Mouse (Mus musculus) midbrain, embryonic 10.5 days (tissue): ENCODE data around the gene Atad5. TPM values are rescaled to one million over a fixed set of nuclear protein-coding genes. Genes with fewer than 3 reads are reported as not detected.
A peak's percentile ranks its signal among the peaks of the same experiment; 100 is the strongest.
"Not testable (repeated sequence)": the region's sequence is repeated elsewhere in the genome, so short reads cannot be mapped to it uniquely, and the experiment has no call there.

Experiments
- DNase-seq: peaks from one replicate; pipeline ENCODE4 v3.0.0-alpha.2; 2017; ENCODE audit warnings: low spot score
- H3K27ac ChIP-seq: fragments of 300-500 bp; sonication (generic); replicated peaks from 2 replicates; pipeline ENCODE4 v1.5.1; 2016; ENCODE audit warnings: mild to moderate bottlenecking
- H3K27me3 ChIP-seq: fragments of 300-500 bp; sonication (generic); 2 replicates; pipeline ENCODE4 v1.6.1; 2016; ENCODE audit warnings: low read depth, mild to moderate bottlenecking; ENCODE audit not compliant: poor library complexity, severe bottlenecking
- H3K36me3 ChIP-seq: fragments of 300-500 bp; sonication (generic); 2 replicates; pipeline ENCODE4 v1.6.1; 2016; ENCODE audit warnings: mild to moderate bottlenecking, moderate library complexity
- H3K4me1 ChIP-seq: fragments of 300-500 bp; sonication (generic); 2 replicates; pipeline ENCODE4 v1.6.1; 2016
- H3K4me3 ChIP-seq: fragments of 300-500 bp; sonication (generic); 2 replicates; pipeline ENCODE4 v1.5.1; 2016; ENCODE audit warnings: mild to moderate bottlenecking, moderate library complexity
- H3K9me3 ChIP-seq: fragments of 300-500 bp; sonication (generic); replicated peaks from 2 replicates; pipeline ENCODE4 v1.6.1; 2016; ENCODE audit warnings: mild to moderate bottlenecking
- WGBS: fragments of 180-500 bp; shearing (Covaris S2); methylation state at CpG from one replicate; pipeline ENCODE4 v1.1.7; 2016; 5-methylcytosine and 5-hydroxymethylcytosine counted together
- polyA plus RNA-seq: library from polyadenylated mRNA; unstranded; fragments of >200 nt; fragmentation: Nextera tagmentation; extraction: Ambion mirVana; gene quantifications from 2 replicates; pipeline ENCODE4 v1.2.1, GENCODE M21; 2016

The Atad5 gene
- polyA plus RNA-seq, 1 experiment from 2014 or later: 17.9 TPM

DNA sequence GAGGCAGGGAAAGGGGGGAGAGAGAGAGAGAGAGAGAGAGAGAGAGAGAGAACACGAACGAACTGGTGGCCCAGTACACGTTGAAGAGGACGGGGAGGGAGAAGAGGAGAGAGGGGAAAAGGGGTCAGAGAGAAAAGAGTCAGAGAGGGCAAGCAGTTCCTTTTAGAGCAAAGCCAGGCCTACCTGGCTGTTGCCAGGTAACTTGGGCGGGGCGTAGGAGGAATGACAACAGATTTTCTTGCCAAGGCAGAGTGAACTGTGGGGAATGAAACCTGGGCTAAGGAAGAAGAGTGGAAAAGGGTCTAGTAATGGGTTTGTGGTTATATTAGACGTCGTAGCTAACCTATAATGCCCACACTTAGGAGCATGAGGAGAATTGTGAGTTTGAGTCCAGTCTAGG lies 53.7 kb downstream of the Atad5 start:
- H3K4me1 ChIP-seq: peaks cover 17% of the 10 kb centered on the region
- peaks cover 28% of the 10 kb centered on the region for H3K36me3 ChIP-seq
- no peaks in the 10 kb centered on the region for H3K9me3 ChIP-seq
- WGBS: 34% methylated on average over 8 of the region's 8 CpGs
- peak overlapping the region; percentile 73 for H3K4me3 ChIP-seq
- no peaks in the 10 kb centered on the region for H3K27me3 ChIP-seq
- peak overlapping the region; percentile 91 for H3K27ac ChIP-seq
- no peak for DNase-seq

DNA sequence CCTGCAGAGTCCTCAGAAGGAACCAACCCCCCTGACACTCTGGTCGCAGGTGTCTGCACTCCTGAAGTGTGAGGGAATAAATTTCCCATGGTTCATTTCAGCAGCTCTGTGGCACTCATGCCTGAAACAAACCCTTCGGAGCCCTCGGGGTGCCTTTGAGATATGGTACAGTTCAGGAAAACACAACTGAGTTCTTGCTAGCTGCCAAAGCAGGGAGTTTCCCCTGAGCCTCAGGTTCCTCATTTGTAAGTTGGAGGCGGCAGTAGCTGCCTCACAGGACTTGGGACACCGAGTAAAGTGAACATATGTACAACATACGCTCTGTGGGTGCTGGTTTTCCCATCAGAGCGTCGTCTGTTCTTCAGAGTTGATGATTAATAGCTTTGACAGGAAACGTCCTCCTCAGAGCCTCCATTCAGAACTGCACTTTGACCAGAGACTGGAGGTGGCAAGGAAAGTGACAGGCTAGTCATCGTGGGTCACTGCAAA lies 56.6 kb downstream of the Atad5 start:
- Histone ChIP-seq H3K27me3 (no peaks in the 10 kb centered on the region), H3K4me1 (peaks cover 16% of the 10 kb centered on the region), H3K27ac (no peak overlapping the region), H3K4me3 (no peak overlapping the region), H3K36me3 (no peaks in the 10 kb centered on the region), H3K9me3 (no peaks in the 10 kb centered on the region)
- DNase-seq: no peak
- WGBS: 73% methylated on average over 10 of the region's 10 CpGs

DNA sequence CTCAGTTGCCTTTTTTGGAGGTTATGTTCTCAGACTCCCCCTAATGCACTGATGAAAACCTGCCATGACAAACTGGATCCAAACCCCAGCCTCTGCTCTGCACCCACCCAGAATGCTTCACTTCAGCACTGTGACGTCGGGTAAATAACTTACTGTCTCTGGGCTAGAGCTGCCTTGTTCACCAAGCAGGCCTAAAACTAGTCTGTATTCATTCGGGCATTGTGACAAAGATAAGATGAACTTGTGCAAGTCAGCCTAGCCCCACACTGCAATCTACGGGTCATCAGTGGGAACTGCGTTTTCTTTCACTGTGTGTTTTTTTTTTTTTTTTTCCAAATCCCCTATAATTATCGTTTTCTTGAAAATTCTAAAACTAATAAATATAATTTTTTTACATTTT lies 58.5 kb downstream of the Atad5 start:
- H3K27me3 ChIP-seq: peaks cover 9% of the 10 kb centered on the region
- 77% methylated on average over 6 of the region's 6 CpGs for WGBS
- H3K36me3 ChIP-seq: no peaks in the 10 kb centered on the region
- no peak overlapping the region for H3K4me3 ChIP-seq
- no peak overlapping the region for H3K27ac ChIP-seq
- peaks cover 4% of the 10 kb centered on the region for H3K4me1 ChIP-seq
- DNase-seq: no peak
- no peaks in the 10 kb centered on the region for H3K9me3 ChIP-seq

DNA sequence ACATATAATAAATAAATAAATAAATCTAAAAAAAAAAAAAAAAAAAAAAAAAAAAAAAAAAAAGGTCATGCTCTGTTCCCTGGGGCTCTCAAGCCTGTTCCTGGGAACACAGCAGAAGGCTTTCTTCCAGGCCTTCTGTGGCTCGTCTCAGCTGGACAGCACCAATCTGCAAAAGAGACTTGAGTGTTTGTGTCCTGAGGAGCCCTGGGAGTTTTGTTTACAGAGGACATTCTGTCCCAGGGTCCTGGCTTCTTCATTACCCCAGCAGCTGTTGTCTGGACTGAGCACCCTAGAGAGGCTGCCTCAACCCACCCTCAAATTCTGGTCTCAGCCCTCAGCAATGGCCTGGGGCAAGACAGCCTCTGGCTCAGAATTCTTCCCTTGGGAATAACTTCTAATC lies 59.1 kb downstream of the Atad5 start:
- Histone ChIP-seq H3K27ac (no peak overlapping the region), H3K9me3 (no peaks in the 10 kb centered on the region), H3K4me1 (no peaks in the 10 kb centered on the region), H3K27me3 (peaks cover 15% of the 10 kb centered on the region), H3K36me3 (no peaks in the 10 kb centered on the region), H3K4me3 (no peak overlapping the region)
- WGBS: 79% methylated on average over 1 of the region's 1 CpGs
- DNase-seq: no peak

DNA sequence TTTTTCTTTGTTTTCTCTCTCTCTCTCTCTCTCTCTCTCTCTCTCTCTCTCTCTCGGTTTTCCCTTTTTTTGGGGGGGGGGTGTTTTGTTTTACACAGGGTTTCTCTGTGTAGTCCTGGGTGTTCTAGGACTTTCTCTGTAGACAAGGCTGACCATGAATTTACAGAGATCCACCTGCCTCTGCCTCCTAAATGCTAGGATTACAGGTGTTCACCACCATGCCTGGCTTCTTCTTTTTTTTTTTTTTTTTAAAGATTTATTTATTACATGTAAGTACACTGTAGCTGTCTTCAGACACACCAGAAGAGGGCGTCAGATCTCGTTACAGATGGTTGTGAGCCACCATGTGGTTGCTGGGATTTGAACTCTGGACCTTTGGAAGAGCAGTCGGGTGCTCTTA lies 59.8 kb downstream of the Atad5 start:
- 76% methylated on average over 2 of the region's 4 CpGs for WGBS
- H3K4me1 ChIP-seq, H3K9me3 ChIP-seq, H3K36me3 ChIP-seq, H3K27ac ChIP-seq, H3K4me3 ChIP-seq, DNase-seq: not testable (repeated sequence)
- H3K27me3 ChIP-seq: peaks cover 22% of the 10 kb centered on the region

DNA sequence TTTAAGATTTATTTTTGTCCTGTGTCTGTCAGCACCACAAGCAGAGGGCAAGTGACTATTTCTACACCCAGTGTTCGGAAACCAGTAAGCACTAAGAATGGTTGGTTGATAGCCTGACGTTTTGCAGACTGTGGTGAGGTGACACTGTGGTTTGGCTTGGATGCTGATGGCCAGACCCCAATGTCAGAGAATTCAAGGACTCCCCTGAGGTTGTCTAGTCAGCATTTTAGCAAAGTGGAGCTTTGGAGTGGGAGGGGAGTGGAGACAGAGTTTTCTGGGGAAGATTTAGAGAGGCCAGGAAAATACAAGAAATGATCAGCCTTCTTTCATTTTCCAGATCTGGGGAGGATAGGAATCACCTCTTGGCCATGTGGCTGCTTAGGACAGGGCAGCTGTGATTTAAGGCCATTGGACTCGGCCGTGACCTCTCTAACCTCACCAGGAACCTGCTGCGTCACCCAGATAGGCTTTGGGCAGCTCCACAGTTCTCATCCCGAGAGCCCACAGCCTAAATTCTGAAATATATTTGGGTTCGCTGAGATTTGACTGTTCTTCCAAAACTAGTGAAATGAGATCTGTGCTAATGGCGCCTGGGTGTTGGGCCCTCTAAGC lies 60.3 kb downstream of the Atad5 start:
- WGBS: 90% methylated on average over 8 of the region's 8 CpGs
- Histone ChIP-seq H3K9me3 (no peaks in the 10 kb centered on the region), H3K4me3 (no peak overlapping the region), H3K27ac (no peak overlapping the region), H3K4me1 (peaks cover 10% of the 10 kb centered on the region), H3K27me3 (peaks cover 27% of the 10 kb centered on the region), H3K36me3 (no peaks in the 10 kb centered on the region)
- DNase-seq: no peak

DNA sequence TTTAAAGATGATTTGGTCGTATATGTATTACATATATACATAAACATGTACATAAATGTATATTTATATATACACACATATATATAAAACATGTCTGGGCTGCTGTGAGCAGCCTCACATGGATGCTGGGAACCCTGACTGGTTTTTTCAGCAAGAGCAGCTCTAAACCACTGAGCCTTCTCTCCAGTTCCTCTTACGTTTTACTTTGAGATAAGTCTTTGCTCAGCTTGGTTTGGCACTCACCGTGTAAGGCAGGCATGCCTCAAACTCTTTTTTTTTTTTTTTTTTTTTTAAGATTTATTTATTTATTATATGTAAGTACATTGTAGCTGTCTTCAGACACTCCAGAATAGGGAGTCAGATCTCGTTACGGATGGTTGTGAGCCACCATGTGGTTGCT lies 61.4 kb downstream of the Atad5 start:
- Histone ChIP-seq H3K4me3 (no peak overlapping the region), H3K27me3 (peaks cover 37% of the 10 kb centered on the region), H3K4me1 (peaks cover 12% of the 10 kb centered on the region), H3K9me3 (no peaks in the 10 kb centered on the region), H3K27ac (no peak overlapping the region), H3K36me3 (no peaks in the 10 kb centered on the region)
- WGBS: 80% methylated on average over 5 of the region's 5 CpGs
- no peak for DNase-seq

DNA sequence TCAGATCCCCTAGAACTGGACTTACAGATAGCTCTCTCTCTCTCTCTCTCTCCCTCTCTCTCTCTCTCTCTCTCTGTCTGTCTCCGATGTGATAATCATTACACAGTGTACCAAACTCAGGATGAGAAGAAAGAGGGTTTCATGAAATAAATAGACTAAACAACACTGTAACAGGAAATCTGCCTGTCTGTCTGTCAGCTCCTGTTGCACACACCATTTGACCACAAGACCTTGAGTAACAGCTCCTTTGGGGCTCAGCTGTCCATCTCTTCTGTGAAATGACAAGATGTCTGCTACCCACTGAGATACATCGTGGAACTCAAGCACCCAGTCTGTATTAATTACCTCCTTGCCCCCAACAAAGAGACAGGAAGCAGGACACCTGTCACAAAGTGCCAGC lies 62.3 kb downstream of the Atad5 start:
- 84% methylated on average over 2 of the region's 2 CpGs for WGBS
- H3K4me1 ChIP-seq: peaks cover 12% of the 10 kb centered on the region
- no peaks in the 10 kb centered on the region for H3K36me3 ChIP-seq
- no peaks in the 10 kb centered on the region for H3K9me3 ChIP-seq
- H3K4me3 ChIP-seq: no peak overlapping the region
- H3K27ac ChIP-seq: no peak overlapping the region
- no peak for DNase-seq
- H3K27me3 ChIP-seq: peaks cover 46% of the 10 kb centered on the region

DNA sequence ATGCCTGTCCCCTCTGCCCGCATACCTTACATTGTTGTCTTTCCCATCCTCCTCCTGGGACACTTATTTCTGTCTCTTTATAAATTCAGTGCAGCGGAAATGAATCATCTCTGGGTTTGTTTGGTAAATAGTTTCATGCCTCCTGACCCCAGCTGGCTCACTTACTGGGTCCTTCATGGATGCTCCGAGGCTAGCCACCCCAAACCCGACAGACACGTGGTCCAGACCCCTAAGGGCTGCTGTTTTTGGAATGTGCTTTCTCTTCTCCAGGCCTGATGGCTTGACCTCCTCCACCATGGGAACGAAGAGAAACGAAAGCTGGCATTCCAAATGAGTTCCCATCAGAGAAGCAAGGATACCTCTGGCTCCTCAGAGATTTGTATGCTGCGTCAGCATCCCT lies 63.2 kb downstream of the Atad5 start:
- Histone ChIP-seq H3K4me3 (no peak overlapping the region), H3K27me3 (peaks cover 54% of the 10 kb centered on the region), H3K36me3 (no peaks in the 10 kb centered on the region), H3K27ac (no peak overlapping the region), H3K4me1 (peaks cover 12% of the 10 kb centered on the region), H3K9me3 (no peaks in the 10 kb centered on the region)
- no peak for DNase-seq
- WGBS: 80% methylated on average over 8 of the region's 8 CpGs

DNA sequence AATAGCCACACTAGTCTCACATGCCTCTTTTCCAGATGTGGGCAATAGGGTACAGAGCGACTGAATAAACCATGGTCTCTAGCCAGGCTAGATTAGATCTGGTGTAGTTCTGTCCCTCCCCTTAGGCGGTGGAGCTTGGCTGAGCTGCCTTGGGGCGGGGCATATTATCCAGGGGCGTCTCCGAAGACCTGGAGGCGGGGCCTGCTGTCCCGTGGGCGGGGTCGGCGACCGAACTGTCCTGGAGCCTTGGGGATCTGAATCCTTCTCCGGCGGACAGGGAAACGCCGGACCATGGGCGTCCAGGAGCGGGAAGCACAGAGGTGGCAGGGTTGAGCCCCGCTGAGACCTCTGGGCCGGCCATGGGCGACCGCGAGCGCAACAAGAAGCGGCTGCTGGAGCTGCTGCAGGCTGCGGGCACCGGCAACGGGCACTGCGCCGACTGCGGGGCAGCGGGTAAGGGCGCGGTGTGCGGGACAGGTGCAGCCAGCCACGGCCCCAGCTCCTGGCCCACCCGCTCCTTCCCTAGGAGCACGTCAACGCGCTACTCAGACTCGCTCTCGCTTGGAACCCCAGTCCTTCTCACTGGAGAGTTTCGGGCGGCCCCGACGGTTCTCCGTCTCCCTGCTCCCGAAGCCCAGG lies 64.8 kb downstream of the Atad5 start, which contains the start of gene Adap2:
Gene Adap2, plus strand, starts transcription at position 249 of the 639 bp plus-strand sequence.
- 3% methylated on average over 47 of the region's 47 CpGs for WGBS
- Histone ChIP-seq H3K36me3 (no peaks in the 10 kb centered on the region), H3K27ac (peak within 1 kb of the TSS; percentile 25; the same call in 1 of the 2 replicates)

DNA sequence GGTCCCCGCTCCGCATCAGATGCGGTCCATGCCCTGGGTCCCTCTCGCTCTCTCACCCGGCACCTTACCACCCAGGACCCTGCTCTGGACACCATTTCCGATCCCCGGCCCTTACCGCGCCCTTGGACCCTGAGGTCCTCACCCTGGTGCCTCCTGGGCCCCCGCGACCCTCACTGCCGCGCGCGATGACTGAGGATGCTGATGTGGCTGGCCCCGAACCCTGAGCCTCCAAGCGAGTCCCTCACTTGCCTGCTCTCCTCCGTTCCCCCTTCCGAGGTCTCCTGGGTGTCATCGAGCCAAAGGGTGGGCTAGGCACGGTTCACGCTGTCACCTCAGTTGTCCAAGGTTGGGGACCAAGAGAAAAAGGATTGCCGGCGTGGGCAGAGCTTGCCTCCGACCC lies 65.3 kb downstream of the Atad5 start:
- WGBS: 23% methylated on average over 25 of the region's 25 CpGs
- Histone ChIP-seq H3K36me3 (no peaks in the 10 kb centered on the region), H3K4me1 (peaks cover 12% of the 10 kb centered on the region), H3K9me3 (no peaks in the 10 kb centered on the region), H3K27ac (peak overlapping the region; percentile 25; the same call in 1 of the 2 replicates), H3K4me3 (peak overlapping the region; percentile 65), H3K27me3 (peaks cover 65% of the 10 kb centered on the region)
- no peak for DNase-seq

More for the DNA sequence above, 64.8 kb downstream of the Atad5 start, which contains the start of gene Adap2:
- DNase-seq: peak; percentile 82
- Histone ChIP-seq H3K4me3 (peak within 1 kb of the TSS; percentile 65), H3K4me1 (peaks cover 12% of the 10 kb centered on the region), H3K9me3 (no peaks in the 10 kb centered on the region), H3K27me3 (peaks cover 65% of the 10 kb centered on the region)

DNA sequence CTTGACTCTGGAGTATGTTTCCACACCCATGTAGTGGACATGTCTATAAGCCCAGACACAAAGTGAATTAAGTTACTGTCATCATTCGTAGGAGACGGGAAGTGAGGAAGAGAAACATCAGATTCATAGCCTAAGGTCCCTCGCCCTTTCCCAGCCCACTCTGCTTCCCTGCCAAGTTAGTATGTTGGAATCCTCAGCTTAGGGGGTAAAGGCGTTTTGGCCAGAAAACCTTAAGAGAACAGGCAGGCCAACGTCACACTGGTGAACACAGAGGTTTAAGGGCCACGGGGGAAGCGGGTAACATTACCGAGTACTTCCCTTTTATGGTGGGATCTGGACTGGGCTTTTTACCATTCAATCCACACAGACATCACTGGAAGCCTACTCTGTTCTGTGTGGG lies 66.3 kb downstream of the Atad5 start:
- H3K27ac ChIP-seq: no peak overlapping the region
- no peak overlapping the region for H3K4me3 ChIP-seq
- H3K4me1 ChIP-seq: peaks cover 12% of the 10 kb centered on the region
- WGBS: 89% methylated on average over 8 of the region's 8 CpGs
- H3K9me3 ChIP-seq: no peaks in the 10 kb centered on the region
- no peaks in the 10 kb centered on the region for H3K36me3 ChIP-seq
- peaks cover 65% of the 10 kb centered on the region for H3K27me3 ChIP-seq
- DNase-seq: no peak

DNA sequence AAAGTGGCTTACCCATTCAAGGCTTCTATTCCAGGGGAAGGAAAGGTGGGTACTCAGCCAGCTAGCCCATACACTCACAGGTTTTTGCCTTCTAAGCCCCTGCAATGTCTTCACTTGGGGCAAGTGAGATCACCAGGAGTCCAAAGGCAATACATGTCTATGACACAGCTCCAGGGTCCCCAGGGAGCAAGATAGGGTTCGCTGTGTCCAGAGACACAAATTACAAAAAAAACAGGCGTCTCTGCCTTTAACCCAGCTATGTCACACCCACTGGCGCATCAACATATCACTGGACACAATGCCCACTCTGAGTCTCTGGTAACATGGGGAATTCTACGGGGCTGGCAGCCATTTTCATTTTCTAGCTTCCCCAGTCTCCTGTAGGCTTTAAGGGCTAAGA lies 66.8 kb downstream of the Atad5 start:
- no peak for DNase-seq
- Histone ChIP-seq H3K9me3 (no peaks in the 10 kb centered on the region), H3K4me1 (peaks cover 12% of the 10 kb centered on the region), H3K4me3 (no peak overlapping the region), H3K27ac (no peak overlapping the region), H3K36me3 (no peaks in the 10 kb centered on the region), H3K27me3 (peaks cover 65% of the 10 kb centered on the region)
- WGBS: 89% methylated on average over 4 of the region's 4 CpGs
